In genomic region chr10:44685215-44685614, GRCm38 (mm10) we compare ENCODE assay signal across 20 mouse cellular contexts.
DNase-seq lines count a peak whose midpoint lies in the region; ATAC-seq and TF ChIP-seq lines count a peak whose summit lies in the region.
"Had no signal": no experiment of that assay in that cellular context is flagged by ENCODE, and none has a peak within 500 bp of the region (broad histone marks: within the 10 kb centered on the region; RNA-seq: fewer than 3 reads in every experiment).

No protein-coding gene starts in this region.

- TF ChIP-seq CTCF in ES-Bruce4 (IDR thresholded peaks at IDR 0.05; ENCODE audit: low read depth, low read length) = no peak

- TF ChIP-seq POLR2A in ES-Bruce4 (IDR thresholded peaks at IDR 0.05; ENCODE audit: insufficient read depth, low read length) = no peak

- no peaks in the 10 kb centered on the region for H3K9me3 ChIP-seq in liver, embryonic 12.5 days (replicated peaks)
- H3K9me3 ChIP-seq in ES-Bruce4 (replicated peaks; ENCODE audit: control insufficient read depth, insufficient read depth, low read length, poor library complexity, severe bottlenecking) = no peaks in the 10 kb centered on the region
- H3K9me3 ChIP-seq: embryonic facial prominence, embryonic 10.5 days; heart, embryonic 10.5 days; hindbrain, embryonic 10.5 days; limb, embryonic 12.5 days; midbrain, embryonic 13.5 days; neural tube, embryonic 13.5 days had no signal

- peaks cover 21% of the 10 kb centered on the region for H3K4me1 ChIP-seq in liver, embryonic 12.5 days
- H3K4me1 ChIP-seq in ES-Bruce4 (ENCODE audit: control insufficient read depth, insufficient read depth, low read length) = peaks cover 8% of the 10 kb centered on the region
- H3K4me1 ChIP-seq: embryonic facial prominence, embryonic 10.5 days; hindbrain, embryonic 10.5 days; limb, embryonic 12.5 days; midbrain, embryonic 13.5 days; neural tube, embryonic 13.5 days had no signal

- H3K27ac ChIP-seq in liver, embryonic 12.5 days = no peak overlapping the region
- 0 out of 2 replicates have a peak overlapping the region, but pooled peaks have one; percentile 10 for H3K27ac ChIP-seq in ES-Bruce4 (ENCODE audit: insufficient read depth, low read length)
- H3K27ac ChIP-seq: embryonic facial prominence, embryonic 10.5 days; heart, embryonic 10.5 days; hindbrain, embryonic 10.5 days; hindbrain, postnatal 0 days; limb, embryonic 12.5 days; midbrain, embryonic 13.5 days; neural tube, embryonic 13.5 days; stomach, postnatal 0 days had no signal

- no peaks in the 10 kb centered on the region for H3K27me3 ChIP-seq in liver, embryonic 12.5 days (replicated peaks)
- H3K27me3 ChIP-seq in ES-Bruce4 (ENCODE audit: control insufficient read depth, insufficient read depth, low read length, poor library complexity, severe bottlenecking) = no peaks in the 10 kb centered on the region
- H3K27me3 ChIP-seq: limb, embryonic 12.5 days; midbrain, embryonic 13.5 days; neural tube, embryonic 13.5 days had no signal

- ATAC-seq in liver, embryonic 12.5 days = no peak
- ATAC-seq: hindbrain, postnatal 0 days; intestine, postnatal 0 days; lung, postnatal 0 days; midbrain, embryonic 13.5 days had no signal

- 18% methylated on average over 3 of the region's 3 CpGs for WGBS in liver, embryonic 12.5 days (ENCODE audit: insufficient replicate concordance)

- H3K4me3 ChIP-seq in liver, embryonic 12.5 days = no peak overlapping the region
- H3K4me3 ChIP-seq in ES-Bruce4 (ENCODE audit: low read depth, low read length) = no peak overlapping the region
- H3K4me3 ChIP-seq: embryonic facial prominence, embryonic 10.5 days; heart, embryonic 10.5 days; hindbrain, embryonic 10.5 days; limb, embryonic 12.5 days; midbrain, embryonic 13.5 days; neural tube, embryonic 13.5 days had no signal

- peak overlapping the region; percentile 46 for H3K4me2 ChIP-seq in liver, embryonic 12.5 days
- H3K4me2 ChIP-seq: limb, embryonic 12.5 days; midbrain, embryonic 13.5 days; neural tube, embryonic 13.5 days had no signal

- no peak overlapping the region for H3K9ac ChIP-seq in liver, embryonic 12.5 days
- H3K9ac ChIP-seq in ES-Bruce4 (ENCODE audit: low read depth, poor library complexity, severe bottlenecking) = no peak overlapping the region
- H3K9ac ChIP-seq: limb, embryonic 12.5 days; midbrain, embryonic 13.5 days; neural tube, embryonic 13.5 days had no signal

- peak; percentile 86 for TF ChIP-seq EP300 in ES-Bruce4 (IDR thresholded peaks at IDR 0.05; ENCODE audit: insufficient read depth, low read depth, low read length)

- no peaks in the 10 kb centered on the region for H3K36me3 ChIP-seq in liver, embryonic 12.5 days
- no peaks in the 10 kb centered on the region for H3K36me3 ChIP-seq in ES-Bruce4 (ENCODE audit: control insufficient read depth, insufficient read depth, low read length, poor library complexity, severe bottlenecking)
- H3K36me3 ChIP-seq: embryonic facial prominence, embryonic 10.5 days; heart, embryonic 10.5 days; hindbrain, embryonic 10.5 days; limb, embryonic 12.5 days; midbrain, embryonic 13.5 days; neural tube, embryonic 13.5 days had no signal

- DNase-seq in liver = no peak
- peak; percentile 50 for DNase-seq in 416B (ENCODE audit: low read depth)
- DNase-seq in brain, adult 2 months (ENCODE audit: low read depth, low spot score) = peak; percentile 72
- no peak for DNase-seq in thymus, postnatal 0 days (ENCODE audit: low spot score)
- DNase-seq in spleen, postnatal 4 days (ENCODE audit: low spot score in 2 of 2) = no peak
- DNase-seq: cerebellum, adult 9-10 months; layer of hippocampus, postnatal 36 days; thymus, postnatal 25 days had no signal

Comparison
In these comparisons a context has a peak if more than half of its experiments do, and no peak if none do; other contexts are left out.
1. DNase-seq: peak in 416B (single experiment) and brain, adult 2 months (single experiment); none in liver (single experiment), thymus, postnatal 0 days (single experiment) and spleen, postnatal 4 days (0 of 2).